Mouse (Mus musculus) natural killer cell, adult 2 months (primary cell): ENCODE measurements around the gene Bsph2.

ENCODE experiments used
- DNase-seq, 2 experiments: peaks; one replicate each; pipeline ENCODE4 v3.0.0; 2022; ENCODE audit warnings: low spot score in 2 of 2

Bsph2 gene

DNA sequence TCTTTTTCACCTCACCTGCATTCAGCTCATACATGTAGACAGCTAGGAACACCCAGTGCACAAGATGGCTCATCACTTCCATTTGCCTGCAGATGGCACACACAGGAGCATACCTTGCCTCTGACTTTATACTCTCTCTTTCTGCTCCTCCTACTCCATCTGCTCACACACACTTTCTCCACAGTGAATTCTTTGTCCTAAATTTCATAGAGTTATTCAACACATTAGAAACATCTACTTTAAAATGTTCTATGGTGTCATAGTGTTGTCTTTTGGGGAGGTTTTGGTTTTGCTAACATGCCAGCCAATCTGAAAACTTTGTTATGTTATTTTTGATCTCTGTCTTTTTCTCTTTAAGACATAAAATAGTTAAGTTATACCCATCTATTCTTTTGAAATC lies at the start of gene Bsph2:
Gene Bsph2 (minus strand): TSS at position 101 of the 400 bp plus-strand sequence.
- DNase-seq = no peak

DNA sequence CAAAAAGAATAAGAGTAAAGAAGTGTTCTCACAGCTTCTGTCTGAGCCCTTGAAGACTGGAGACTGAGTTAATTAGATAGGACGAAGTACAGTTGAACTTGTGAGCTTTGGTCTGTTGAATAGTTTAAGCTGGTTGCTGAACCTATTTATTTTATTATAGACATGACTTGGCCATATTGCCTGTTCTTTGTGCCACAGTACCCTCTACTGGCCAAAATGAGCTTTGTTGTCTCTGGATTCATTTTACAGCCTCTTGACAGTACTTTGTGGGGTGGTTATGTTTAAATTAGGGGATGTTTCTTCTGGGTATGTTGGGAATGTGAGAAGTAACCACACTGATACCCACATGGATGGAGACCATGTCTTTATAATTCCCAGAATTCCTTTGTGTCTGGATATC lies 59.3 kb downstream of the Bsph2 start:
- DNase-seq = peak in 1 of 2 experiments; percentile 1
